Mouse (Mus musculus) cerebellum, adult 2 months (tissue): Measurements from ENCODE around the gene C1qtnf1.

Experiments
- CTCF ChIP-seq: fragments of 200-500 bp; IDR thresholded peaks from 2 replicates; pipeline ENCODE4 v1.5.1; 2011; ENCODE audit warnings: low read depth, mild to moderate bottlenecking, control low read depth, low read length, moderate library complexity, borderline replicate concordance; ENCODE audit not compliant: insufficient read depth
- POLR2A ChIP-seq: fragments of 200-500 bp; IDR thresholded peaks from 2 replicates; pipeline ENCODE4 v1.6.1; 2011; ENCODE audit warnings: low read length, control low read depth, borderline replicate concordance; ENCODE audit not compliant: insufficient read depth

- TF ChIP-seq CTCF (no peak), POLR2A (no peak)
These were observed 39.5 kb downstream of the C1qtnf1 start for GRCm38 (mm10) chr11:118467441-118468035.
